Mouse (Mus musculus) heart, embryonic 15.5 days (tissue): ENCODE data around the gene Zfpm1. TPM values are rescaled to one million over a fixed set of nuclear protein-coding genes. Genes with fewer than 3 reads are reported as not detected.
A peak's percentile ranks its signal among the peaks of the same experiment; 100 is the strongest.

Experiments used
- ATAC-seq: fragments of 200-750 bp; cut with Nextera tagmentation; replicated peaks from 2 replicates; pipeline ENCODE4 v1.8.0; 2017; ENCODE audit warnings: low read depth, moderate TSS enrichment; ENCODE audit not compliant: insufficient number of reproducible peaks, insufficient read depth, low FRiP score
- H3K27ac ChIP-seq: fragments of 300-500 bp; sonication (generic); 2 replicates; pipeline ENCODE4 v1.5.1; 2015; ENCODE audit warnings: mild to moderate bottlenecking, inconsistent platforms
- H3K27me3 ChIP-seq: fragments of 300-500 bp; sonication (generic); 2 replicates; pipeline ENCODE4 v1.6.1; 2015; ENCODE audit warnings: inconsistent platforms
- H3K36me3 ChIP-seq: fragments of 300-500 bp; sonication (generic); 2 replicates; pipeline ENCODE4 v1.6.1; 2015; ENCODE audit warnings: mild to moderate bottlenecking, inconsistent platforms
- H3K4me1 ChIP-seq: fragments of 300-500 bp; sonication (generic); replicated peaks from 2 replicates; pipeline ENCODE4 v1.6.1; 2015; ENCODE audit warnings: inconsistent platforms
- H3K4me2 ChIP-seq: fragments of 300-500 bp; sonication (generic); 2 replicates; pipeline ENCODE4 v1.6.1; 2015; ENCODE audit warnings: inconsistent platforms, mild to moderate bottlenecking, moderate library complexity
- H3K4me3 ChIP-seq: fragments of 300-500 bp; sonication (generic); 2 replicates; pipeline ENCODE4 v1.5.1; 2015; ENCODE audit warnings: mild to moderate bottlenecking, inconsistent platforms
- H3K9ac ChIP-seq: fragments of 300-500 bp; sonication (generic); 2 replicates; pipeline ENCODE4 v1.6.1; 2015; ENCODE audit warnings: mild to moderate bottlenecking, inconsistent platforms
- H3K9me3 ChIP-seq: fragments of 300-500 bp; sonication (generic); replicated peaks from 2 replicates; pipeline ENCODE4 v1.6.1; 2016; ENCODE audit warnings: inconsistent platforms
- WGBS: fragments of 180-500 bp; shearing (Covaris S2); methylation state at CpG from one replicate; pipeline ENCODE4 v1.1.7; 2015; ENCODE audit warnings: mixed read lengths; 5-methylcytosine and 5-hydroxymethylcytosine counted together
- polyA plus RNA-seq: library from polyadenylated mRNA; unstranded; fragments of >200 nt; fragmentation: Nextera tagmentation; extraction: Ambion mirVana; gene quantifications from 2 replicates; pipeline ENCODE4 v1.2.1, GENCODE M21; 2015

Zfpm1 gene
- polyA plus RNA-seq, 1 experiment from 2014 or later: 3.8 TPM

DNA sequence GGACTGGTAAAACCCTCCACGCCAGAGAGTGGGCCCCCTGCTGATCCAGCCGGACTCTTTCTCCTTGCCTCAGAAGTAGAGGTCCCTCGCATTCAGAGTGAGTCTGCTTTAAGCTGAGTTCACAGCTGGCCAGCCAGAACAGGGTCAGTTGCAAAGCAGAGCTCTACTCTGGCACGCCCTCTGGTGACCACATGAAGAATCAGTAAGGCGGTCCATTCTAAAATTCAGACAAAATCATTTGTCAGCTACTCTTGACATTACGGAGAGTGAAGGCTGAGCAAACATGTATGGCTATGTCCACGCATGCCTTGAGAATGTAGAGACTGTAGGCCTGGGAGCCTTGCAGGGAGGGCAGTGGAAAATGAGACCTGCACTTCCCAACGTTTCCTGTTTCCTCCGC lies 87.7 kb downstream of the Zfpm1 start:
- ATAC-seq: peak; percentile 76
- H3K4me2 ChIP-seq: no peak overlapping the region
- peaks cover 18% of the 10 kb centered on the region for H3K4me1 ChIP-seq
- H3K27me3 ChIP-seq: no peaks in the 10 kb centered on the region
- 8% methylated on average over 9 of the region's 9 CpGs for WGBS
- H3K9me3 ChIP-seq: no peaks in the 10 kb centered on the region
- no peaks in the 10 kb centered on the region for H3K36me3 ChIP-seq
- H3K27ac ChIP-seq: no peak overlapping the region
- H3K4me3 ChIP-seq: no peak overlapping the region
- no peak overlapping the region for H3K9ac ChIP-seq

DNA sequence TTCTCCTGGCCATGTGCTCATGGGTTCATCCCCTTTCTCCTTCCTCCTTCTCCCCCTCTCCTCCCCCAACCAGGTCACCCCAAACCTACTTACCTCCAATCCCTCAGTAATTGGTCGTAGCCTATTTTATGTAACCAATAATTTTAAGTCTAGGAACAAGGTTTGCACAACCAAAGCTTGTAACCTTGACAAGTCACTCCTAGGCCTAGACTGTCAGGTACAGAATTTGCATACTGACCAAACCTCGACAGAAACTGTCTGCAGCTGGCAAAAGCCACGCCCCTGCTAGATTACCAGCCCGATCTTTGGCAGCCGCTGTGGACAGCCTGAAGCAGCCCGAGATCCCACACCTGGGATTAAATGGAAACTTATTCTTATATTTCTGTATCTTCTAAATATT lies 89.8 kb downstream of the Zfpm1 start:
- Histone ChIP-seq H3K27ac (no peak overlapping the region), H3K4me2 (no peak overlapping the region), H3K9ac (no peak overlapping the region), H3K27me3 (no peaks in the 10 kb centered on the region), H3K4me1 (peaks cover 28% of the 10 kb centered on the region), H3K4me3 (no peak overlapping the region), H3K36me3 (no peaks in the 10 kb centered on the region), H3K9me3 (no peaks in the 10 kb centered on the region)
- no peak for ATAC-seq
- 68% methylated on average over 6 of the region's 6 CpGs for WGBS

DNA sequence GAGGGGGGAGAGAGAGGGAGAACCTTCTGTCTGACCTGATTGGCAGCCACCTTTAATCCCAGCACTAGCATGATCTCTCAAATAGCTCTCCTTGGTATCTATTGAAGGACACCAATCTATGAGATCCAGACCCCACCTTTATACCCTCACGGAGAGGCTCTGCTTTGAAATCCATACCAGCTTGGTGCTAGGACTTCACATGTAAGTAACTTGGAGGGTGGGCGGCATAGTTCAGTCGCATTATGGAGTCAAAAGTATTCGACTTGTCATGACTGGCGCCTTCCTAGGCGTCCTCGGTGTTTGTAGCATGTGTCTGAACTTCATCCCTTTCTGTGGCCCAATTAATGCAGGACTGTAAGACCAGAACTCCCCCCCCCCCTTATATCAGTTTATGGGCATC lies 93.4 kb downstream of the Zfpm1 start:
- ATAC-seq: no peak
- Histone ChIP-seq H3K27ac (no peak overlapping the region), H3K9me3 (no peaks in the 10 kb centered on the region), H3K4me1 (peaks cover 25% of the 10 kb centered on the region), H3K27me3 (no peaks in the 10 kb centered on the region), H3K9ac (no peak overlapping the region), H3K4me2 (no peak overlapping the region), H3K36me3 (peaks cover 9% of the 10 kb centered on the region; the same call in 1 of the 2 replicates), H3K4me3 (no peak overlapping the region)
- 89% methylated on average over 7 of the region's 7 CpGs for WGBS

DNA sequence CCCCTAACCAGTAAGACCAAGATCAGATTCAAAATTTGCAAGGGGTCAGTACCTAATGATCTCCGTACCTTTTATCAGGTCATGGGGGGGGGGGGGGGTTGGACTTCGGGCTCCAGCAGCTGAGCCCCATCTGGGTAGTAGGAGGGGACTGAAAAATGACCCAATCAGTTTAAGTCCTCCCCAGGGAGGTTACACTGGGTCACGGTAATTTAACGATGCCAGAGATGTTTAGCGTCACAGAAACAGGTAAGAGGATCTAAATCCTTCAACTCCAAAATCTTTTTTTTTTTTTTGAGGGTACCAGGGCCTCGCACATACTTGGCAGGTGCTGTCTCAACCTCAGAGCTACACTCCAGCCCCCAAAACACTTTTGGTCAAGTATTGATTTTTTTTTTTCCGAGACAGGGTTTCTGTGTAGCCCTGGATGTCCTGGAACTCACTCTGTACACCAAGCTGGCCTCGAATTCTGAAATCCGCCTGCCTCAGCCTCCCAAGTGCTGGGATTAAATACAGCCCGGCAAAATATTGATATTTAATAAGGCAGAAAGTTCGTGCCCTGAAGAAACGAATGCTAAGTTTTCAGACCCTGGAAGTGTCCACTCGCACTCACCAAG lies 93.9 kb downstream of the Zfpm1 start:
- peak overlapping the region; percentile 50 for H3K27ac ChIP-seq

DNA sequence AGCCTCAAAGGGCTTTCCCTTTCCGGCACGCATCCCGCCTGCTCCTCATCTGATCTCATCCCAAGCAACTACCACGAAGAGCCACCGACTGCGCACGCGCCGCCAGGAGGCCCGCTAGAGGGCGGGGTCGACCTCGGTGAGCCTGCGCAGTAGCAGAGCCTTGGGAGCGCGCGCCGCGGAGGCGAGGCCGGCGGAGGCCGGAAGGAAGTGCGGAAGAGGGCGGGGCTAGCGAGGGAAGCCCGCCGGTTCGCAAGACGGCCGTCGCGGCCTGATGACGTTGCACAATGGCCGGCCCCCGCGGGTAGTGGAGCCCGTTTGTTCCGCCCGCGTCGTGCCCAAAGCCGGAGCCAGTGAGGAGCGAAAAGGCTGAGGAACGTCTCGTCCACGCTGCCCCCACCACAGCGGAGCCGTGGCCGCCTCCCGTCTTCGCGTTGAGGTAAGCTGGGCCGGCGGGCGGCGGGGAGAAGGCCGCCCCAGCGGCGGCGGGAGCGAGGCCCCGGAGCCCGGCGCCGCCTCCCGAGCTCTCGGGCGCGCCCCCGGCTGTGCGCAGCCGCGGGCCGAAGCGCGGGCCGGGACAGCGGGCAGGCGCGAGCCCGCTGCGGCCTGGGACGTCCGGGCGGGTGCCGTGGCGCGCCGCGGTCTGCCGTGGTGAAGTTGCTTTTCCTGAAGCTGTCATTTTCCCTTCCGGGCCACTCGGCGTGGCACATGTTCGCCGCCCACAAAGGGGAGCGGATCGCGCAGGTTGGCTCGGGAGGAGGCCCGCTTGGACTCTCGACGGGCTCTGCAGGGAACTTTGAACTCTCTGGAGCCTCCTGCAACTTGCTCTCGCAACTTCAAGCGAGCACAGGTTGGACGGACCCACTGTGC lies 94.7 kb downstream of the Zfpm1 start, which contains the start of gene Zc3h18:
Gene Zc3h18, plus strand, starts transcription at position 245 of the 867 bp plus-strand sequence.
- Histone ChIP-seq H3K27me3 (no peaks in the 10 kb centered on the region), H3K4me1 (peaks cover 27% of the 10 kb centered on the region), H3K36me3 (peaks cover 16% of the 10 kb centered on the region; the same call in 1 of the 2 replicates), H3K9ac (peak within 1 kb of the TSS; percentile 88), H3K4me3 (peak within 1 kb of the TSS; percentile 84), H3K27ac (peak within 1 kb of the TSS; percentile 91), H3K9me3 (no peaks in the 10 kb centered on the region), H3K4me2 (peak within 1 kb of the TSS; percentile 80)
- ATAC-seq: peak; percentile 96
- WGBS: under 1% methylated on average over 106 of the region's 107 CpGs

More for the DNA sequence above, 93.9 kb downstream of the Zfpm1 start:
- peaks cover 14% of the 10 kb centered on the region; the same call in 1 of the 2 replicates for H3K36me3 ChIP-seq
- H3K4me3 ChIP-seq: peak overlapping the region; percentile 84
- peak overlapping the region; percentile 29; the same call in 1 of the 2 replicates for H3K9ac ChIP-seq
- peak overlapping the region; percentile 68 for H3K4me2 ChIP-seq
- no peaks in the 10 kb centered on the region for H3K9me3 ChIP-seq
- H3K27me3 ChIP-seq: no peaks in the 10 kb centered on the region
- 23% methylated on average over 13 of the region's 13 CpGs for WGBS
- no peak for ATAC-seq
- peaks cover 25% of the 10 kb centered on the region for H3K4me1 ChIP-seq

DNA sequence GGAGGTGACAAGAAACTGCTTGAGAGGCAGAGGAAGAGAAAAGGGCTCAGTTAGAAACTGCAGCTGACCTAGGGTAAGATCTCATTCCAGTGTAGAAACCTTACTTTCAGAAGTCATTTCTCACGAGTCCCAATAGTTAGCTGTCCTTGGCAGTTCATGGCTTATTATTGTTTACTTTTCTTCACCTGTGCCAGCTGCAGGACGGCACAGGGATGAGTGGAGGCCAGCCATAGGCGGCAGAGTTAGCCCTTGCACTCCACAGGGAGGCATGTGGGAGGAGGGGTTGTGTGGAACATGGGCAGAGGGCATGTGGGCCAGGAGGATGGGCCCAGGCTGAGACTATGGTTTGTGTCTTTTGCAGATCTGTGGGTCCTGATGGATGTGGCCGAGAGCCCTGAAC lies 101.1 kb downstream of the Zfpm1 start:
- Histone ChIP-seq H3K4me2 (no peak overlapping the region), H3K4me3 (no peak overlapping the region), H3K27me3 (no peaks in the 10 kb centered on the region), H3K9ac (no peak overlapping the region), H3K9me3 (no peaks in the 10 kb centered on the region), H3K27ac (no peak overlapping the region), H3K4me1 (peaks cover 7% of the 10 kb centered on the region), H3K36me3 (peaks cover 58% of the 10 kb centered on the region)
- no peak for ATAC-seq
- WGBS: 80% methylated on average over 4 of the region's 4 CpGs

Other genes with a start within 250 kb of the Zfpm1 start
- not detected in 2 replicates for gene Trhr2, start 78.6 kb downstream of the Zfpm1 start, polyA plus RNA-seq
- gene Zc3h18, start 94.5 kb downstream of the Zfpm1 start, polyA plus RNA-seq: 26.1 and 31.0 TPM in 2 replicates
- 0.34 TPM in 1 of 2 replicates, not detected in the other for gene Il17c, start 139.9 kb downstream of the Zfpm1 start, polyA plus RNA-seq
- gene Cyba, start 150.8 kb downstream of the Zfpm1 start, polyA plus RNA-seq: 176 and 197 TPM in 2 replicates
- 13.3 and 18.9 TPM in 2 replicates for gene Mvd, start 161.3 kb downstream of the Zfpm1 start, polyA plus RNA-seq
- gene Snai3, start 178.6 kb downstream of the Zfpm1 start, polyA plus RNA-seq: 2.0 and 2.5 TPM in 2 replicates
- gene Rnf166, start 193.9 kb downstream of the Zfpm1 start, polyA plus RNA-seq: 37.0 and 44.4 TPM in 2 replicates
- gene Ctu2, start 194.0 kb downstream of the Zfpm1 start, polyA plus RNA-seq: 23.0 and 25.6 TPM in 2 replicates